Mouse (Mus musculus): Measurements from ENCODE around the gene Serpinb6a.
"Not testable (repeated sequence)": the region's sequence is repeated elsewhere in the genome, so short reads cannot be mapped to it uniquely, and the experiment has no call there.

The Serpinb6a gene

DNA sequence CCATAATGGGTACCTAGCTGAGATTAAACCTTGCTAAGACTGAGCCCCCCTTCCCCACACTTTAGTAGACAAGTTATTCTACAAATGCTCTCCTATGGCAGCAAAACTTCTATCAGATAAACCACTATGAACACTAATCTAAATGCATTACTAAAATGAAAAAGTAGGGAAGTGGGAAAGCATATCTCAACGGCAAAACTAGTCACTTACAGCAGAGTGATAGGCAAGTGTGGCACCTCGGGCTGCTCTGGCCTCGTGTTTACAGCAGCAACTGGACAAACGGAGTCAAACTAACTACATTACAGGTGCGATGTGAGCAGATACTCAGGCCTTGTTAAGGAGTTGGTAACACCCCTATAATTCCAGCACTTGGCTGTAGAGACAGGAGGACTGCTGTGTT lies 13.0 kb downstream of the Serpinb6a start:
- no peak for DNase-seq (ENCODE audit: low read depth, low spot score)

DNA sequence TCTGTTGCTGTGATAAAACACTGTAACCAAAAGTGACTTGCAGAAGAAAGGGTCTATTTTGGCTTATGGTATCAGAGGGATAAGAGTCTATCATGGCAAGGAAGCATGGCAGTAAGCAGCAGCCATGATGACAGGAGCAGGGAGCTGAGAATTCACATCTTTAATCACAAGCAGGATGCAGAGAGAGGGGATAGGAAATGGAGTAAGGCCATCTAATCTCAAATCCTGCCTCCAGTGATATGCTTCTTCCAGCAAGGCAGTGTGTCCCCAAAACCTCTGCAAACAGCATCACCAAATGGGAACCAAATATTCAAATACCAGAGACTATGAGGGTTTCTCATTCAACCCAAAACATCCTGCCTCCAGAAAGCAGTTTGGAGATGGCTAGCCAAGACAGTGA lies 36.0 kb downstream of the Serpinb6a start:
- DNase-seq (ENCODE audit: low read depth, low spot score) = no peak

- DNase-seq (ENCODE audit: low read depth, low spot score) = no peak
Observed at GRCm38 (mm10) chr13:33966025-33966412, 36.6 kb downstream of the Serpinb6a start.

GRCm38 (mm10) chr13:33965056-33966024 lies 37.3 kb downstream of the Serpinb6a start:
- peak; percentile 32 for DNase-seq (ENCODE audit: low read depth, low spot score)

DNA sequence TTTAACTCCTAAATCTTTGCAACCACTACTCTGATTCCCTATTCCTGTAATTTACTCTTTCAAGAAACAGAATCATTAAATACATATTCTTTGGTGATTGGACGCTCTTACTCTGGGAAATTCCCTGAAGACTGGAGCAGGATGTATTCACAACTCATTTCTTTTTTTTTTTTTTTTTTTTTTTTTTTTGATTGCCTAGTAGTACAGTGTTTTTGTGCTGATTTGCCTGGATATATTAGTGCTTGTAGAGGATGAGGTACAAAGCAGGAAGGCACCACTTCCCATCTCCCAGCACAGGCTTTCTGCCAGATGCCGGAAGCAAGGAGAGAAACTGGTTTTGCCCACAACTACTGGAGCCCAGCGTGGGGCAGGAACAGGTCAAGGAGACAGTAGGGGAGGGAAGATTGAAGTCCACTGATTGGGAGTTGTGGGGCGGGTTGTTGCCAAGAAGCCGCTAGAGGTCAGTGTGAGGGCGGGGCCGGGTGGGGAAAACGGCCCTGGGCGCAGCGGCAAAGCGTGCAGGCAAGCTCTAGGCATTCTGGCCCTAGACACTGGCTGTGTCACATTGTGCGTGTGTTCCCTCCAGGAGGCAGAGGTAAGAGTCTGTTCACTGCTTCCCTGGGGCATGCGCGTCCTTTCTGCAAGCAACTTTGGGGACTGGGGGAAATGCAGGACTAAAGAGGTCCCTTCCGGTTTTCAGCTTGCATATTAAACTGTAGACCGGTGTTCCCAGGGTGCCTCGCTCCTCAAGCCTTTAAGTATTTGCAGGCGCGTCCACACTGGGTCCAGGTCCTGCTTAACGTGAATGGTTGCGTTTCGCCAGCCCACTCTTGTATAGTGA lies 38.2 kb downstream of the Serpinb6a start, which contains the start of gene Nqo2:
TSS of gene Nqo2 (plus strand) at position 482 of the 841 bp plus-strand sequence.
- peak; percentile 52 for DNase-seq (ENCODE audit: low read depth, low spot score)

GRCm38 (mm10) chr13:33959771-33960170 lies 42.8 kb downstream of the Serpinb6a start:
- DNase-seq (ENCODE audit: low read depth, low spot score) = no peak

DNA sequence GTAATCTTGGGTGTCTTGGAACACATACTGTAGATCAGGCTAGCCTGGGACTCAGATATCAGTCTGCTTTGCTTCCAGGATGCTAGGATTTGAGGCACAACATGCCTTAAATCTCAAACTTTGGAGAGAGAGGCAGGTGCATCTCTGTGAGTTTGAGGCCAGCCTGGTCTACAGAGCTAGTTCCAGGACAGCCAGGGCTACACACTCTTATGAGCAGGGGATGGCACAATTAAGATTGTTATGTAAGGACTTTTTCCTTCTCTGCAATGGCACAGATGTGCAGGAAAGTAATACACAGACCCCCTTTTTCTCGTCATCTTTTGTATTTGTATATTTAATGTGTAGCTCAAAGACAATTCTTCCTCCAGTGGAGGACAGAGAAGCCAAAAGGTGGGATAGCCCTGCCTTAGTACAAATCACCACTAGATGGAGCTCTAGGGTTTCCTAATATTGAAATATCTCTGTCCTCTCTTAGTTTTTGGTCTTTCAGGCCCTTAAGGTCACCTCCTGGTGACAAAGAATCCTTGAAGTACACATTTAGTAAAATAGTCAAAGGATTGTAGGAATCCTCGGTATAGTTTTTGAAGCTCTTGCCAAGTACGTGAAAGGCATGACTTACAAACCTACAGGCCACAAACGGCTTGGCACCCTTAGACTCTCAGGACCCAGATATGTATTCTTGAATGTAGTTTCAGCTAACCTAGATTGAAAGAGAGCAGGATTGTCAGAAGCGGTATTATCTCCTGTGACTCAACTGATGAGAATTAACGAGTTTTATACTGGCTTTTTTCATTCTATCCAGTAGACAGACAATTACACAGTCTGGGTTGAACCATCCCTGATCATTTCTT lies 45.8 kb downstream of the Serpinb6a start:
- DNase-seq (ENCODE audit: low read depth, low spot score) = peak; percentile 67

DNA sequence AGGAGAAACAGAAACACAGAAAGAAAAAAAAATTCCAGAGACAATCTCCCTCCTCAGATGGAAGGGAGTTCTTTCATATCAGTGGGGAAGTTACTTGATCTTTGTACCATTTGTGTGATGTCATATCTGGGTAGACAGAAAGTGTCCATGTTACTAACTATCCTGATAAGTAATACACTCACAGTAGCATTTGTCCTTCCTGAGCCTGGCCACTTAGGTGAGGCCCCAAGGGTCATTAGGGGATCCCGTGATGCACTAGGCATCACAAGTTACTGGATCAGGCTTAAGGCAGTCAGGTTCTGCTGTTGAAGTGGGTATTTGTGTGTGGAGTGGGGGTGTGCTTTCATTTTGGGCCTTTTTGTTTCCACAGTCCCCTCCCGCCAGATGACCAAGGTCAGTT lies 49.6 kb downstream of the Serpinb6a start:
- DNase-seq (ENCODE audit: low read depth, low spot score) = no peak

DNA sequence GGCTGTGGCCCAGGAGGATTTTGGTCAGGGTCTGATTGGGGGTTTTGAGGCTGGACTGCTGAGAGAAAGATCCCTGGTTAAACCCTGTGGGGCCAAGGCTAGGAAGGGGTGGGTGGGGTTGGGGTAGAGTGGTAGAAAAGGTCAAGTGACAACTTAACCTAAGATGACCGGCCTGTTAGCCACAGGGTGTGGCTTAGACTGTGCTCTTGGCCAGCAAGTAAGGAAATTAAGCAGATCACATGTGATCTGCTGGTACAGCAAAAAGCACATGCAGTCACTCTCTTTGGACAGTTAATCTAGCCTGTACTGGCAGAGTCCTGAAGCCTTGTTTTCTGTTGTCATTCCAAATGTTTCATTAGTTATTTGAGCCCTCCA lies 50.5 kb downstream of the Serpinb6a start:
- no peak for DNase-seq (ENCODE audit: low read depth, low spot score)

- no peak for DNase-seq (ENCODE audit: low read depth, low spot score)
Observed at GRCm38 (mm10) chr13:33951308-33952074, 51.1 kb downstream of the Serpinb6a start.

DNA sequence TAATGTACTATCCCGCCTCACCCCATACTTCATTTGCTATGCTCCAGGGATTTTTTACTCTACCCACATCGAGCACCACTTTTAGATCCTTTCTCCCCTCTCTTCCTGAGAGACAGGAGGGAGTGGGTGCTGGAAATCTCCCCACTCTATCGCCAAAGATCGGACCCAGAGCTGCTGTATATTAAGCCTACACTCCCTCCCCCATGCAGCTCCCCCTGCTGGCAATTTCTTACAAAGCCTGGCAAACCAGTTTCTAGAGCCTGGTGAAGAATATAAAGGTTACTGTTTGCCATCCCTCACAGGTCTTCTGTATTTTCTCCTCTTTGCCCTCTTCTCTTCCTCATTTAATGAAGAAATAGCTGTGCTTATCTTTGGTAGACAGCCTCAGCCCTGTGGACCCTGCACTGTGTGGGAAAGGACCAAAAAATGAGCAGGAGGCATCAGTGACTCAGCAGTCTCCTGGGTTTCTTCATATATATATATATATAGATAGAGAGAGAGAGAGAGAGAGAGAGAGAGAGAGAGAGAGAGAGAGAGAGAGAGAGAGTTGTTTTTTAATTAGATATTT lies 60.3 kb downstream of the Serpinb6a start:
- DNase-seq (ENCODE audit: low read depth, low spot score) = peak; percentile 38

GRCm38 (mm10) chr13:33941288-33941808 lies 61.2 kb downstream of the Serpinb6a start:
- no peak for DNase-seq (ENCODE audit: low read depth, low spot score)

DNA sequence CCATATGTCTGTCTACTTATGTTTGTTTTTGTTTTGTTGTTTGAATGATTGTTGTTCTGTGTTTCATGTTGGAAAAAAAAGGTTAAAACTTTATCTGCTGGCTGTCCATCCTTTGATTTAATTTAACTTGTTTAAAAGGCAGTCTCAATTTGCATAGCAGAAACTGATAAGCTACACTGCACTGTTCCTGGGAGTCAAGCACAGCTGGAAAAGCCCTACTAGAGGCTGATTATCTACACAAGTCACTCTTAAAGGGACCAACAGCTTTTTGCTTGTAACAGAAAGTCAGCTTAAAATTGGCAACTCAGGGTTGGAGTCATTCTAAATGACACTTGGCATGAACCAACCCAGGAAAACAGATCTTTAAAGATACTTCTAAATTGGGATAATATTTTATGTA lies 65.0 kb downstream of the Serpinb6a start:
- DNase-seq (ENCODE audit: low read depth, low spot score) = not testable (repeated sequence)

DNA sequence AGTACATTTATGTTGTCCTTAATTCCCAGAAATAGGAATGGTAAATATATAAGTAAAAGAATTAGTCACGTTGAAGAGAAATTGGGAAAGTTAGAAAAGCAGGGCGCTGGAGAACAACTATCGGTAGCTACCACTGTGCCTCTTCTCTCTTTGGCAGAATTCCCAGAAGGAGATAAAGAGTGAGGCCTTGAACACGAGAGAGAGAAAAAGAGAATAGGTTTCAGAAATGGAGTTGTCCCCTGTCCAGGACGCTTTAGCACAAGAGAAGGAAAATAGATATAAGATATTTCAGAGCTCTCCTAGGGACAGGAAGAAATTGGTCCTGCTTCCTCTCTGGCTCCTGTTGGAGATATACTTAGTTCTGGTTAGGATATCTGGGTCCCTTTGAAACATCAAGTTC lies 65.4 kb downstream of the Serpinb6a start:
- DNase-seq (ENCODE audit: low read depth, low spot score) = no peak

- peak; percentile 20 for DNase-seq (ENCODE audit: low read depth, low spot score)
Observed at GRCm38 (mm10) chr13:33935465-33936181, 67.0 kb downstream of the Serpinb6a start.

DNA sequence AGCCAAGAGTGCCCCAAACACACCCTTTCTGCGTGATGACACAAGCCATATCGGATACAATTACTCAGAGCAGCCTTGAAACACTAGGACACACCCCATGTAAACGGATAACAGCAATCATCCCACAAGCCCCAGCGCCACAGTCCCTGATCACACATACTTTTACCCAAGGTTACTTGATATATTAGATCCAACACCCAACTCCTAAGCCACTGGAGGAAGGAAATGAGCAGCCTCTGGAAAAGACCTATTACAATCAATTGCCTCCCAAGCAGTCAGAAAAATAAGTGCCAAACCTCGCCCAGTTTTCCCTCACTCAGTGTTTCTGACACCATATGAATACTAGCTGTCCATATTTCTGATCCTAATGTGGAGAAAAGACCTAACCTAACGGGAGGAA lies 67.9 kb downstream of the Serpinb6a start:
- DNase-seq (ENCODE audit: low read depth, low spot score) = no peak

DNA sequence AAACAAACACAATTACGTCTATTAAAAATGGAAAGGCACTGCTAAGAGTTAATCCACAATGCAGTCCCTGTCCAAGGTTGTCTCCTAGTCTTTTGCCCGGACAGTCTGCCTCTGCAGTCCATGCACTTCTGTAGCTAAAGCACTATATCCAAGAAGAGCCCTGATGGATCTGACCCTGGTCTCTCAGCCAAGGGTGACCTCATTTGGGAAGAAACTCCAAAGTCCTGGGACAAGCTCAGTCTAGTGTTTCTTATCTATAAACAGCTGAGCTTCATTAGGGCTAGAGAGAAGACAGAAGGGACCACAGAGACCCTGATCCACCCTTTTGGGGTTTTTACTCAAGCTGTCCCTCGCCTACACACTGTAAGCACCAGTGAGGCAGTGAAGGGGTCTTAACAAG lies 71.7 kb downstream of the Serpinb6a start:
- DNase-seq (ENCODE audit: low read depth, low spot score) = no peak

GRCm38 (mm10) chr13:33930281-33930680 lies 72.3 kb downstream of the Serpinb6a start:
- no peak for DNase-seq (ENCODE audit: low read depth, low spot score)

DNA sequence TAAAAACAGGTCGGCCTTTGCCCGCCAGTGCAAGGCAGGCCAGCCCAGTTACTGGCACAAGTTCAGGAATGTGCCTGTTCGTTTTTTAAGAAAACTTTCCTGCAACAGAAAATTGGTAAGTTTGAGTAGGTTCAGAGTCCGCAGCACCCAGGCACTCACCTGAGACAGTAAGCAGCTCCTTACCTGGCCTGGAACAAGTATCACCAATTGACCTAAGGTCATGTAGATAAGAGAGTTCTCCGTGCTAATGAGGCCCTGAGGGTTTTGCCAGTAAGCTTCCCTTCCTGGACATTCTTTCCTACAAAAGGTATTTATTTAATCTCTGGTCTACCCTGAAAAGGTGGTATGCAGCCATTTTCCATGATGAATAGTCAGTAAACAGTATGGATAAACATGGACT lies 80.9 kb downstream of the Serpinb6a start:
- no peak for DNase-seq (ENCODE audit: low read depth, low spot score)

Measured in CD4-positive, CD25-positive, alpha-beta regulatory T cell, adult 2 months (primary cell).